Mouse (Mus musculus) neural tube, embryonic 15.5 days (tissue): Measurements from ENCODE around the gene Tab1. TPM values are rescaled to one million over a fixed set of nuclear protein-coding genes. Genes with fewer than 3 reads are reported as not detected.

Experiments used
- ATAC-seq: fragments of 200-750 bp; cut with Nextera tagmentation; 2 replicates; pipeline ENCODE4 v1.8.0; 2017; ENCODE audit warnings: mild to moderate bottlenecking, moderate TSS enrichment, moderate library complexity; ENCODE audit not compliant: low FRiP score
- H3K27ac ChIP-seq: fragments of 300-500 bp; sonication (generic); replicated peaks from 2 replicates; pipeline ENCODE4 v1.5.1; 2015; ENCODE audit warnings: mild to moderate bottlenecking, inconsistent platforms
- H3K27me3 ChIP-seq: fragments of 300-500 bp; sonication (generic); replicated peaks from 2 replicates; pipeline ENCODE4 v1.6.1; 2015; ENCODE audit warnings: inconsistent platforms
- H3K36me3 ChIP-seq: fragments of 300-500 bp; sonication (generic); 2 replicates; pipeline ENCODE4 v1.6.1; 2015; ENCODE audit warnings: inconsistent platforms
- H3K4me1 ChIP-seq: fragments of 300-500 bp; sonication (generic); 2 replicates; pipeline ENCODE4 v1.6.1; 2015; ENCODE audit warnings: inconsistent platforms
- H3K4me2 ChIP-seq: fragments of 300-500 bp; sonication (generic); 2 replicates; pipeline ENCODE4 v1.6.1; 2015; ENCODE audit warnings: inconsistent platforms, mild to moderate bottlenecking, moderate library complexity
- H3K4me3 ChIP-seq: fragments of 300-500 bp; sonication (generic); replicated peaks from 2 replicates; pipeline ENCODE4 v1.5.1; 2015; ENCODE audit warnings: mild to moderate bottlenecking, inconsistent platforms
- H3K9ac ChIP-seq: fragments of 300-500 bp; sonication (generic); replicated peaks from 2 replicates; pipeline ENCODE4 v1.6.1; 2015; ENCODE audit warnings: mild to moderate bottlenecking, inconsistent platforms
- H3K9me3 ChIP-seq: fragments of 300-500 bp; sonication (generic); replicated peaks from 2 replicates; pipeline ENCODE4 v1.6.1; 2016; ENCODE audit warnings: inconsistent platforms
- WGBS: fragments of 180-500 bp; shearing (Covaris S2); methylation state at CpG from one replicate; pipeline ENCODE4 v1.1.7; 2015; ENCODE audit warnings: mixed read lengths; 5-methylcytosine and 5-hydroxymethylcytosine counted together
- polyA plus RNA-seq: library from polyadenylated mRNA; unstranded; fragments of >200 nt; fragmentation: Nextera tagmentation; extraction: Ambion mirVana; gene quantifications from 2 replicates; pipeline ENCODE4 v1.2.1, GENCODE M21; 2015

Tab1 gene
- polyA plus RNA-seq, 1 experiment from 2014 or later = 35.9 TPM

DNA sequence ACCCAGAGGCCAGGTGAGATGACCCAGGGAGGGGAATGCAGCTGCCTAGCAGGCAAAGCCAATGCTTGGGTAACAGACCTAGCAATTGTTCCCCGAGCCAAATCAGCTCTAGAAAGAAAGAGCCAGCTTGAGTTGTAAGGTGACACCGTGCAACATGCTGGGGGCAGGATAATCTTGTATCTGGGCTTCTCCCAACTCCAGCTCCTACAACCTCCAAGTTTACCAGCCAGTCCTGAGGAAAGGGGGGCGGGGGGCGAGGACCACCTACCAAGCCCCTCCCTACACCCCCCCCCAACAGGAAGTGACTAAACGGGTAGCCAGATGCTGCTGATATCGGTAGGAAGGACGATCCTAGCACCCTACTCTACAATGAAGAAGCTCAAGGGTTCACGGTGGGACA lies 38.4 kb downstream of the Tab1 start:
- no peak overlapping the region; the same call in 1 of the 2 replicates for H3K27ac ChIP-seq
- WGBS = 15% methylated on average over 8 of the region's 8 CpGs
- H3K4me3 ChIP-seq = no peak overlapping the region
- no peaks in the 10 kb centered on the region for H3K27me3 ChIP-seq
- H3K9me3 ChIP-seq = no peaks in the 10 kb centered on the region
- H3K4me1 ChIP-seq = peaks cover 31% of the 10 kb centered on the region
- no peaks in the 10 kb centered on the region for H3K36me3 ChIP-seq
- H3K9ac ChIP-seq = no peak overlapping the region
- ATAC-seq = no peak
- H3K4me2 ChIP-seq = peak overlapping the region; percentile 5; the same call in 1 of the 2 replicates

DNA sequence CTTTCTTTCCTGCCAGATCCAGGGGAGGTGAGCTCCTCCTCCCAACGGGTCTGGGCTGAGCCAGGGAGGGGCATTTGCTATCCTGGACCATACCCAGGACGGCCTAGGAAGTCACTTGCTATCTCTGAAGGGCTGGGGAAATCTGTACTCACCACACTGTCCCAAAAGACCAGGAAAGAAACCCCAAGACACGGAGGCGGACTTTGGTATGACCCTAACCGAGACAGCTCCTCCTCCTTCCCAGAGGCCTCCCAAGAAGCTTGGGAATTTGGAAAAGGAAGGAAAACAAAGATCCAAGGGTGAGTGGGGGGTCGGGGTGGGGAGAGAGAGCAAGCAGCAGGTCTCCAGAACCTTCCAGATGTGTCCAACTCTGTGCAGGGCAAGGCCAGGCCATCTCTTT lies 38.9 kb downstream of the Tab1 start:
- Histone ChIP-seq H3K27ac (no peak overlapping the region; the same call in 1 of the 2 replicates), H3K36me3 (no peaks in the 10 kb centered on the region), H3K4me2 (peak overlapping the region; percentile 5; the same call in 1 of the 2 replicates), H3K9me3 (no peaks in the 10 kb centered on the region), H3K4me1 (peaks cover 36% of the 10 kb centered on the region), H3K27me3 (no peaks in the 10 kb centered on the region), H3K9ac (no peak overlapping the region), H3K4me3 (no peak overlapping the region)
- 37% methylated on average over 6 of the region's 6 CpGs for WGBS
- no peak for ATAC-seq

DNA sequence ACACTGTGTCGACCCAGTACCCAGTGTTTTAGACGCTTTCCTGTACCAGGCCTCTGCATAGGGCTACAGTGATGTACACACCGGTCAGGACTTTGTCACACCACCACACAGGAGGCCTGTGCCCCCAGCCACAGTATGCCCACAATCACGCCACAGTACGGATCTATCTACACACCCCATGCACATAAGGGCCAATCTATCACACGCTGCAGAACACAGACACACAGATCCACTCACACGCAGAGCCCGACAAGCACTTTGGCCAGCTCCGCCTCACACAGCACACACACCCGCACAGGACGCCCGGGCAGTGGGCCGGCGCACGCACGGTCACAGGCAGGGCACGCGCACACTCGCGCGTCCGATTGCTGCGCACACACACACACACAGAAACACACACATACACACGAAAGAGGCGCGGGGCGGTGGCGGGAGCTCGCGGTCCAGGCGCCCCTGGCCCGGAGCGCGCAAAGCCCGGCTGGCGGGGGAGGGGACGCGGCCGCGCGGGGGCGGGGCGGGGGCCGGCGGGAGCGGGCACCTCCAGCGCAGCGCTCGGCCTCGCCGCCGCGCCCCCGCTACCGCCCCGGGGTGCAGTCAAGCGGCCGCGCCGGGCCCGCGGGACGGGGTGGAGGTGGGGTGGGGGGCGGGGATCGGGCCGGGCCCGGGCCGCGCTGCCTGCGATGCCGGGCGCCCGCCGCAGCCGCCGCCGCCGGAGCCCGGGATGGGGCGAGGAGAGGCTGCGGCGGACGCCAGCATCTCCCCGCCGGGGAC lies 40.3 kb downstream of the Tab1 start, which contains the start of gene Mgat3:
Gene Mgat3, plus strand, starts transcription at position 721 of the 771 bp plus-strand sequence.
- ATAC-seq = peak; percentile 75
- H3K4me1 ChIP-seq = peaks cover 47% of the 10 kb centered on the region
- H3K4me3 ChIP-seq = peak within 1 kb of the TSS; percentile 94
- no peaks in the 10 kb centered on the region for H3K9me3 ChIP-seq
- H3K27ac ChIP-seq = peak within 1 kb of the TSS; percentile 95
- peak within 1 kb of the TSS; percentile 94 for H3K9ac ChIP-seq
- H3K27me3 ChIP-seq = no peaks in the 10 kb centered on the region
- H3K4me2 ChIP-seq = peak within 1 kb of the TSS; percentile 64
- H3K36me3 ChIP-seq = no peaks in the 10 kb centered on the region
- 2% methylated on average over 63 of the region's 85 CpGs for WGBS

DNA sequence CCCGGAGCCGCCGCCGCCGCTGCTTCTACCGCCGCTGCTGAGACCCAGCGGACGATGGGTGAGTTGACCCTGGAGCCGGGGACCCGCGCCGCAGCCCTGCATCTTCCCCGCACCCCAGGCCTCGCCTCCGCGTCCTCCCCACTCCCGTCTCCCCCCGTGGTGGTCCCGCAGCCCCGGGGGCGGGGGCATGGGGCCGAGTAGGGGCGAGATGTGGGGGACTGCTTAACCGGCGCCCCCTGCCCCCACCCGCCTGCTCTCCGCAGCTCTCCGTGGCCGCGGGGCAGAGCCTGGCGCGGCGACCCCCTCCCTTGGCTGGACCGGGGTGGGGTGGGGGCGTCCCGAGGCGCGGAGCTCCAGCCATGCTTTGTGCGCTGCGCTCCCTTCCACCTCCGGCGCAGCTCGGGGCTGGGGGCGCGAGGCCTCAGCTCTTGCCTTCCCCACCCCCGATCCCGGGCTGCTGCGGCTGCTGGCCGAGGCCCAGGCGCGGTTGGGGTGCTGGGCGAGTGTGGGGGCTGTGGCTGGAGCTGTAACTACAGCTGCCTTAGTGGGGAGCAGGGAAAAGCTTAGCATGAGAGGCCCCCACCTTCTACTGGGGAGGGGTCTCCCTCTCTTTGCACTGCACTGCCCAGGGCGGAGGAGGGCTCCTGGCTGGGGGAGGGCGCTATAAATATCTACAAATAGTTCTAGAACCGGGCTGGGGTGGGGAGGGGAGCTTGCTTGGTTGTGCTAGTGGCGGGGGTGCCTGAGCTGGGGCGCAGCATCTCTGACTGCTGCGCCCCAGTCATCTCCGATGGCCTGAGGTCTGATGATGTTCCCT lies 41.1 kb downstream of the Tab1 start:
- Histone ChIP-seq H3K9ac (peak overlapping the region; percentile 94), H3K36me3 (no peaks in the 10 kb centered on the region), H3K4me2 (peak overlapping the region; percentile 64), H3K4me3 (peak overlapping the region; percentile 94), H3K9me3 (no peaks in the 10 kb centered on the region), H3K27me3 (no peaks in the 10 kb centered on the region), H3K4me1 (peaks cover 52% of the 10 kb centered on the region), H3K27ac (peak overlapping the region; percentile 95)
- ATAC-seq = peak; percentile 39
- WGBS = 0% methylated on average over 50 of the region's 60 CpGs

DNA sequence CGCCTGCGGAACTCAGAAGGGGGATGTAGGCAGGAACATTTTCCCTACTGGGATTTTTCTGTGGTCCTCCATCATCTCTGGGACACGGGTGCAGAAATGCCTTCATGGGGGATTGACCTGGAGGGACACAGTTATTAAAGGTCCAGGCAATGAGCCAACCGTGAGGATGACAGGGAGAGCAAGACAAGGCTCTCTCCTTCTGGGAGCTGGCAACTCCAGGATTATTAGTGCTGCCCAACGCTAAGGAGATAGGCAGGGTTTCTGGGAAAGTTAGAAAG lies 41.6 kb downstream of the Tab1 start:
- no peaks in the 10 kb centered on the region for H3K36me3 ChIP-seq
- WGBS = 0% methylated on average over 5 of the region's 5 CpGs
- peak overlapping the region; percentile 95 for H3K27ac ChIP-seq
- H3K4me2 ChIP-seq = peak overlapping the region; percentile 64
- H3K9me3 ChIP-seq = no peaks in the 10 kb centered on the region
- peak overlapping the region; percentile 94 for H3K9ac ChIP-seq
- peak overlapping the region; percentile 94 for H3K4me3 ChIP-seq
- ATAC-seq = no peak
- H3K27me3 ChIP-seq = no peaks in the 10 kb centered on the region
- H3K4me1 ChIP-seq = peaks cover 57% of the 10 kb centered on the region

DNA sequence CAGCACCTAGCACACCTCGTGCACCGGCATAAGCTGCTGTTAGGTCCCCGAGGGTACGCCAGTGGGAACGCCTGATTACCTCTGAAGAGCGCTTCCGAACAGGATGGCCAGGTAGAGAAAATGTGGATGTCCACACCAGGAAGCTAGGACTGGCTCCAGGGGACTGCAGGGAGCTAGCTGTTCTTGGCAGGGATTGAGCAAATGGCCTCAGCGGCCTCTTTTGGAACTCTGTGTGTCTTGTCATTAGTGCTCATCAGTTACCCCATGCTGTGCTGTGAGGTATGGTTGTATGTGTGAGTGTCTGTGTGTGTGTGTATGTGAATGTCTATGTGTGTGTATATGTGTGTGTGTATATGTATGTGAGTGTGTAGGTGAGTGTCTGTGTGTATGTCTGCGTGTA lies 42.4 kb downstream of the Tab1 start:
- WGBS = 54% methylated on average over 9 of the region's 9 CpGs
- ATAC-seq = no peak
- peaks cover 65% of the 10 kb centered on the region for H3K4me1 ChIP-seq
- peak overlapping the region; percentile 94 for H3K9ac ChIP-seq
- no peaks in the 10 kb centered on the region for H3K27me3 ChIP-seq
- H3K27ac ChIP-seq = peak overlapping the region; percentile 95; the same call in 1 of the 2 replicates
- peak overlapping the region; percentile 64 for H3K4me2 ChIP-seq
- H3K36me3 ChIP-seq = no peaks in the 10 kb centered on the region
- no peaks in the 10 kb centered on the region for H3K9me3 ChIP-seq
- peak overlapping the region; percentile 94 for H3K4me3 ChIP-seq

DNA sequence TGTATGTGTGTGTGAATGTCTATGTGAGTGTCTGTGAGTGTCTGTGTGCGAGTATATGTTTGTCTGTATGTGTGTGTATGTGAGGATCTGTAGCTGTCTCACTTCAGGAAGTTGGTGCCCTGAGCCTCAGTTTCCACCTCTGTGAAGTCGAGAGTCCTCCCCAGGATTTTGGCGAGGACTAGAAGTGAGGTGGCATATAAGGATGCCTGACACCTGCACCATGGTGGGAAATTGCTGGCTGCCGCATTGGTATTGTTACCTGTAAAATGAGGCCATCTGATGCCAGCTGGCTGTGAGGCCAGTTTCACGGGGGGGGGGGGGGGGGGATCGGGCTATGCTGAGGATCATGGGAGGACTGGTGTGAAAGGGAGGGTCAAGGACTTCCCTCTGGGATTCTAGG lies 42.8 kb downstream of the Tab1 start:
- ATAC-seq = no peak
- peak overlapping the region; percentile 94 for H3K4me3 ChIP-seq
- 70% methylated on average over 6 of the region's 6 CpGs for WGBS

DNA sequence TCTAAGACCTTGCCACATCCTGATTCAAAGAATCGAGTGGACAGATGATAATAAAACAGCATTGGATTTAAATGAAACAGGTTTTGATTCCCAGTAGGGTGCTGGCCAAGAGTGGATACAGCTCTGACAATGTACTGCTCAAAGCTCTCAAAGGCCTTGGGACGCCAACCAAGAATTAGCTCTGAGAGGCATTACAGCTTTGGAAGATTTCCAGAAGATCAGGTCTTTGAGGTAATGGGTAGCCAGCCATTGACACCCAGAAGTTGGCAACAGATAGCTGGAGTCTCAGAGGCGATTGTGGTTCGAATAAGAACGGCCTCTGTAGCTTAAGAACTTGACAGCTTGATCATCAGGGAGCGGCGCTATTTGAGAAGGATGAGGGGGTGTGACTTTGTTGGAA lies 48.6 kb downstream of the Tab1 start:
- H3K9ac ChIP-seq = no peak overlapping the region
- peaks cover 39% of the 10 kb centered on the region for H3K4me1 ChIP-seq
- H3K36me3 ChIP-seq = no peaks in the 10 kb centered on the region; the same call in 1 of the 2 replicates
- ATAC-seq = no peak
- no peak overlapping the region for H3K4me3 ChIP-seq
- no peaks in the 10 kb centered on the region for H3K9me3 ChIP-seq
- H3K4me2 ChIP-seq = no peak overlapping the region
- no peaks in the 10 kb centered on the region for H3K27me3 ChIP-seq
- 78% methylated on average over 7 of the region's 7 CpGs for WGBS
- no peak overlapping the region for H3K27ac ChIP-seq

More for the DNA sequence above, 42.8 kb downstream of the Tab1 start:
- peaks cover 69% of the 10 kb centered on the region for H3K4me1 ChIP-seq
- no peak overlapping the region for H3K27ac ChIP-seq
- H3K9ac ChIP-seq = peak overlapping the region; percentile 94
- H3K36me3 ChIP-seq = no peaks in the 10 kb centered on the region
- no peaks in the 10 kb centered on the region for H3K9me3 ChIP-seq
- no peaks in the 10 kb centered on the region for H3K27me3 ChIP-seq
- peak overlapping the region; percentile 64 for H3K4me2 ChIP-seq

DNA sequence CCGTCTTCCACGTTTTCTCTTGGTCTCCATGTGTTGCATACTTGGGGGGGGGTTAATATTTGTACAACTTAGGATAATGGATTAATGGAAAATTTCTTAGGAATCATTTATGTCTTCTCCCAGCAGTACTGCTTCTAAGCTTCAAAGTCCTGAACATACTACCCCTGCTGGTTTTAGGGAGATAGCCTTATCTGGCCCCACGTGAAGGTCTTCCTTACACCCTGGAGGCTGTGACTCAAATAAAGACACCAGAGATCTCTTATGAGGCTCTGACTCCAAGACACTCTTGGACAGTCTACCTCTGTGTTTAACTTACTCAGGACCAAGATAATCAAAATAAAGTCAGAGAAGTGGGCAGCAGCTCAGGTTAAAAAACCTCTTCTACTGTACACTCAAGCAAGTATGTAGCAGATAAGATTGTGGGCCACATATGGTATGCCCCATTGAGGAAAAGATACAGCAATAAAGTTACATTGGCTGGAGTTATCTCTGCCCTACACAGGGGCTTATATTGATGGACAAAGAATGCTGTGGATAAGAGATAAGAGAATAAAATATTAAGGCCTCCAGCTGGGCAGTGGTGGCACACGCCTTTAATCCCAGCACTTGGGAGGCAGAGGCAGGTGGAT lies 49.3 kb downstream of the Tab1 start:
- no peak for ATAC-seq
- peaks cover 34% of the 10 kb centered on the region for H3K4me1 ChIP-seq
- WGBS = 90% methylated on average over 4 of the region's 4 CpGs

DNA sequence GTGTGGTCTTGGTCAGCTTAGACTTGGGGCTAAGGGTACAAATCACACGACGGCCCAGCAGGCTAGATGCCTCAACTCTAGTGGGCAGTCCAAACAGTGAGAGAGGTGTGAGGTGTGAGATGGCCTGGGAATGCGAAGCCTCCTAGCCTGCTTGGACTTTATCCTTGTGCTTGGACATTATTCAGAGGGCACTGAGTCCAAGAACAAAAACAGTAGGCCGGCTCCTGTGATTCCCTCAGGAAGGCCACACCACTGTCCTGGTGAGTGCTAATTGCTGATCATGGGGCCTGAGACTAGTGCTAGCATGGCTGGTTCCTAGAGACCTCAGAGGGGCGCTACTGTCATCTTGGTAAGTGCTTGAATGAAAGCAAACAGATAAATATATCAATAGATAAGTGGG lies 56.0 kb downstream of the Tab1 start:
- H3K27ac ChIP-seq = no peak overlapping the region
- no peak overlapping the region for H3K9ac ChIP-seq
- H3K36me3 ChIP-seq = no peaks in the 10 kb centered on the region
- H3K4me2 ChIP-seq = no peak overlapping the region
- no peak for ATAC-seq
- H3K9me3 ChIP-seq = no peaks in the 10 kb centered on the region
- no peaks in the 10 kb centered on the region for H3K27me3 ChIP-seq
- peaks cover 26% of the 10 kb centered on the region for H3K4me1 ChIP-seq
- no peak overlapping the region for H3K4me3 ChIP-seq
- 81% methylated on average over 5 of the region's 5 CpGs for whole genome bisulfite sequencing

More for the DNA sequence above, 49.3 kb downstream of the Tab1 start:
- Histone ChIP-seq H3K4me2 (no peak overlapping the region), H3K9me3 (no peaks in the 10 kb centered on the region), H3K4me3 (no peak overlapping the region), H3K9ac (no peak overlapping the region), H3K27ac (no peak overlapping the region), H3K27me3 (no peaks in the 10 kb centered on the region), H3K36me3 (no peaks in the 10 kb centered on the region; the same call in 1 of the 2 replicates)

DNA sequence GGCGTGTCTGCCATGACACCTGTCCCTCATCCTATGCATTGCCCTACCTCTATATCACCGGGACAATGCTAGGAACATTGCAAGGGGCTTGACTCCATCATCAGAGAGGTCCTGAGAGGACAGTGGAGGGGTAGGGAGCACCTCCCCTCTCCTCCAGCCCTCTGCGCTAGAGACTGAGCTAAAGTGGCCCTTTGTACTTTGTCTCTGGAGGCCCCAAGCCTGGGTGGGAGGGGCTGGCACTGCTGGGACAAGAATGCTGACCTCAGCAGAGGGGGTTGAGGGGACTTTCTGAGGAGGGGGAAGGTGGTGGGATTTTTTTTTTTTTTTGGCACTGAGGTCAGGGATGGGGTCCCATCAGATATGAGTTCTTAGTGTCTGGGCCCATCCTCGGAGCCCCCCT lies 57.1 kb downstream of the Tab1 start:
- ATAC-seq = no peak
- no peaks in the 10 kb centered on the region for H3K36me3 ChIP-seq
- 71% methylated on average over 4 of the region's 4 CpGs for WGBS
- H3K9ac ChIP-seq = no peak overlapping the region
- H3K27ac ChIP-seq = no peak overlapping the region
- H3K27me3 ChIP-seq = no peaks in the 10 kb centered on the region
- H3K4me2 ChIP-seq = no peak overlapping the region
- no peaks in the 10 kb centered on the region for H3K9me3 ChIP-seq
- H3K4me3 ChIP-seq = no peak overlapping the region
- peaks cover 29% of the 10 kb centered on the region for H3K4me1 ChIP-seq
